Mouse (Mus musculus): ENCODE data around the gene Bhlhb9.

Gene Bhlhb9

DNA sequence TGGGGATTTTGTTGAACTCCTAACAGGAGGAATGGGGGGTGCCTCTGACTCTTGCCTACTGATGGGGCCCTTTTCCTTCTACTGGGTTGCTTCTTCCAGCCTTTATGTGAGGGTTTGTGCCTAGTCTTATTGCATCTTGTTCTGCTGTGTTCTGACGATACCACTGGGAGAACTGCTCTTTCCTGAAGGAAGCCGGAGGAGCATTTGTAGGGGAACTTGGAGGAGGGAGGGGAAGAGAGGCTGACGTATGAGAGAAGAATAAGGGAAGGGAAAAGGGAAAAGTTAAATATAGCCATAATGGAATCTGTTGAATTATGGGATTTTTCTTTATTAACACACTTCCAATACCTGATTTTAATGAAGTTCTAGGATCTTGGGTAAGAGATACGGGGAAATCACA is 119.2 kb downstream of the Bhlhb9 start:
- no peak for DNase-seq (ENCODE audit: low read depth, low spot score)

DNA sequence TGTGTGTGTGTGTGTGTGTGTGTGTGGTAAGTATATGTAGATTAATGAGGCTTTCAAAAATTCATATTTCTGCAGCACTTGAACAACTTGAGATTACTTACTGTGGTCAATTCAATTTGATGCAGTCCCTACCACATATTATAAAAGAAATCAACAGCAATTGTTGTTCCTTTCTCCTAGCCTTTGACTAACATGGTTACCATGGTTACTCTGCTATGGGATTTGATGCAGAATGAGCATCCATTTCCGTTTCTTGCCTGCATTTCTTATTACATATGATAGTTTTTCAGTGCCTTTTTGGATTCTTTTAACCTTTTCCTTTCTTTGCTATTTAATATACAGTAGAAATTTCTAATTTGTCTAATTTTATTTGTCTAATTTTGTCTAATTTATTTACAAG is 119.7 kb downstream of the Bhlhb9 start:
- DNase-seq (ENCODE audit: low read depth, low spot score): no peak

DNA sequence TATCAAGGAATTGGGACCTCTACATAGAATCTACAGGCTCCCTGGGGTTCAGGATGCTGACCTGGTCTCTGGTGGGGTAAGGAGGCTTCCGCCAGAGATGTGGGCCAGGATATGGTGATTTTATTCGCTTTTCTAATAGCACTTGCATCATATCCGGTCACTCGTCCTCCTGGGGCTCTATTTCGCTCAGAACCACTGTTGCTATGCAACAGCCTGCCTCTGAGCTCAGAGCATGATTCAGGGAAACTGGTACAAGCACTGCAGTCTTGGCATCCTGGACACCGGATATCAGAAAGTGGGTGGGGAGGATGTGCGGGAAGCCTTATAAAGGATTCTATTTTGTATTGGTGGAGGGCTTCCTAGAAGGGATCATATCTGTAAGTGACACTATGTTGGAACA is 124.8 kb downstream of the Bhlhb9 start:
- DNase-seq (ENCODE audit: low read depth, low spot score): peak; percentile 14

DNA sequence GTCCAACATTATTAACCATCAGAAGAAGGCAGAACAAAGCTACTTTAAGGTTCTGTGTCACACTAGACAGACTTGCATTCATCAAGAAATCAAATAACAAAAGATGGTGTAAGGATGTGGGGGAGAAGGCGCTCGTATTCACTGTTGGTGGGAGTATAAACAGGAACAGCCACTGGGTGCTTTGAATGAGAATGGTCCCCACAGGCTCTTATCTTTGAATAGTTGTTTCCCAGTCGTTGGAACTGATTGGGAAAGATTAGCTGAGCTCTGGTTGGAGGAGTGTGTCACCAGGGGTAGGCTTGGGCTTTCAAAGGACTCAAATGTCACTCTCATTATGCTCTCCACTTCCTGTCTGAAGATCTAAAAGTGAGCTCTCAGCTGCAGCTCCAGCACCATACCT is 128.5 kb downstream of the Bhlhb9 start:
- DNase-seq (ENCODE audit: low read depth, low spot score): peak; percentile 84

DNA sequence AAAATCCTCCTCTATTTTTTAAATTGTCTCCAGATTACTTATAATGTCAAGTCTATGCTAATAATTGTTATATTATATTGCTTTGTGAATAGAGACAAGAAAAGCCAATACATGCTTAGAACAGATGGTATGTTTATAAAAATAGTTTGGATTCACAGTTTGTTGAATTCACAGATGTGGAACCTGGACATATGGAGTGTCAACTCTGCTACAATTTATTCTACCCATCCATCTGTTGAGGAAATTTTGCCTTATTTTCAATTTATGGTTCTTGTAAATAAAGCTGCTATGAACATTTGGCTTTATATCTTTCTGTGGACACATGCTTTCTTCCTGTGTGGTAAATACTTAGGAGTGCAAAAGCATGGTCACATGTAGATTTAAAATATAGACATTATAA is 131.2 kb downstream of the Bhlhb9 start:
- DNase-seq (ENCODE audit: low read depth, low spot score): no peak

- DNase-seq (ENCODE audit: low read depth, low spot score): no peak
Observed at GRCm38 (mm10) chrX:135936452-135936851, 139.1 kb downstream of the Bhlhb9 start.
